Mouse (Mus musculus): Measurements from ENCODE around the gene Clcc1. TPM values are rescaled to one million over a fixed set of nuclear protein-coding genes. Genes with fewer than 3 reads are reported as not detected.

Clcc1 gene
- polyA plus RNA-seq (2014; fragmentation: Illumina TruSeq; extraction: RNeasy Lipid Tissue Mini Kit (QIAGEN cat#74804); ENCODE audit: low read depth, low replicate concordance) = 52.2 TPM

DNA sequence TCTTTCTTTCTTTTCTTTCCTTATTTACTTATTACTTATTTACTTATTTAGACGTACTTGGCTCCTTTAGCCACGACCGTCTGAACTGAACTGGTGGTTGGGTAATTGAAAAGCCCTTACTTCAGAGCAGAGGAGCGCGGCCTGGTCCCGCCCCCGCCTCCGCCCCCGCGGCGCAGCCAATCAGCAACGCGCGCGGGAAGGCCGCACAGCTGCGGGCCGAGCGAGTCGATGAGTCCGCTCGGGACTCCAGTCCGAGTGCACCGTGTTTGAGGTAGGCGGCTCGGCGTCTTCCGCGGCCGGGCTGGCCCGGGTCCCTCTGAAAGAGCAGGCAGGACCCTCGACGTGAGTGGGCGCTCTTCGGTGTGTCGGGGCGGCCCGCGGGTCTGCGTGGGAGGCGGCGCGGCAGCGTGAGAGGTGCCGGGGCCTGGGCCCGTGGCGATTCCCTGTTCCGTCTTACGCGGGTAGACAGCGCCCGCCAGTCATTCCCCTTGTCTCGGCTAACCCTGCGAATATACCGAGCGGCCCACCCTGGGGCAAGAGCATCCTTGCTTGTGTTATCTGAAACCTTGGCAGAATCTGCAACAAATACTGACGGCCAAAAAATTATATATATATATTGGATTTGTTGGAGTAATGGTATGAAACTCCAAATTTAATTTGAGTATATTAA, at the start of gene Clcc1:
TSS of gene Clcc1 (plus strand) at position 204 of the 670 bp plus-strand sequence.

DNA sequence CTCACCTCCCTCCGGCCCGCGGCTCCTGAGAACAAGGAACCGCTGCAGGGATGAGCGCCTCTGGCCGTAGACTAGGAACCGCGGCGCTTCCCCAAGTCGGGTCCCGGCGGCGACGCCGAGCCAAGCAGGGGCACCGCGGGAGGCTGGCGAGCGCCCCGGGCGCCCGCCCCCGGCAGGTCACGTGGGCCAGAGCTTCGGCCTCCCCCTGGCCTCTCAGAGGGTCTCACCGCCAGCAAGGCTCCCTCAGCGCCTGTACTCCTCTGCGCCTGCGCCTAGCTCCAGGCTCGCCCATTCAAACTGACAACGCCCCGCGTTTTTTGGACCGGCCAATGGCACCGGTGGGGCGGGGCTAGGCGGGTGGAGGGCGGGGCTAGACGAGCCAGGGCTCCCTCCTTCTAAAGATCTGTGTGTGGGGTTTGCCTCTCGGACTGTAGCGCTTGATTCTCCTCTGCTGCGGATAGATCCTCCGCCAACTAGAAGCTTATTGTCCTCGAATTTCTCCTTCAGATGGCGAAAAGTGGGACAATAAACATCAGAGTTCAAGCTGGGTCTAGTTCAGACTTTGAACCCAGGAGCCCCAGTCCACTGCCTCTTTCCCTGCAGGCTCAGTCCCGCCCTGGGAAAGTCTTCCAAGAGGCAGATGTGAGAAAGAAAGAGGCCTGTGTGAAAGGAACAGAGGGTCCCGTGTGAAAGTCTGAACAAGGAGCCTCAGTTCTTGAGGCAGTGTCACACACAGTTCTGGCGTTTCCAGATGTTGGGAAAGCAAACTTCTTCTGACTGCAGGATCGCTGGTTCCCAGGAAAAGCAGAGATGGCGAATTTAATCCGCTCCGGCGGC, 68.5 kb downstream of the Clcc1 start, which contains the start of gene Gpsm2:
TSS of gene Gpsm2 (minus strand) at position 274 of the 837 bp plus-strand sequence.

Other genes with a start within 250 kb of the Clcc1 start
- not detected for gene Celsr2, start 238.4 kb upstream of the Clcc1 start, polyA plus RNA-seq (2014; fragmentation: Illumina TruSeq; extraction: RNeasy Lipid Tissue Mini Kit (QIAGEN cat#74804); ENCODE audit: low read depth, low replicate concordance)
- 12.8 TPM for gene Sars, start 208.7 kb upstream of the Clcc1 start, polyA plus RNA-seq (2014; fragmentation: Illumina TruSeq; extraction: RNeasy Lipid Tissue Mini Kit (QIAGEN cat#74804); ENCODE audit: low read depth, low replicate concordance)
- not detected for gene 1700013F07Rik, start 119.8 kb upstream of the Clcc1 start, polyA plus RNA-seq (2014; fragmentation: Illumina TruSeq; extraction: RNeasy Lipid Tissue Mini Kit (QIAGEN cat#74804); ENCODE audit: low read depth, low replicate concordance)
- gene 5330417C22Rik, start 117.4 kb upstream of the Clcc1 start, polyA plus RNA-seq (2014; fragmentation: Illumina TruSeq; extraction: RNeasy Lipid Tissue Mini Kit (QIAGEN cat#74804); ENCODE audit: low read depth, low replicate concordance) = 0.42 TPM
- 43.0 TPM for gene Tmem167b, start 91.4 kb upstream of the Clcc1 start, polyA plus RNA-seq (2014; fragmentation: Illumina TruSeq; extraction: RNeasy Lipid Tissue Mini Kit (QIAGEN cat#74804); ENCODE audit: low read depth, low replicate concordance)
- gene Taf13, start 82.2 kb upstream of the Clcc1 start, polyA plus RNA-seq (2014; fragmentation: Illumina TruSeq; extraction: RNeasy Lipid Tissue Mini Kit (QIAGEN cat#74804); ENCODE audit: low read depth, low replicate concordance) = 42.8 TPM
- 4.4 TPM for gene Wdr47, start 62.6 kb upstream of the Clcc1 start, polyA plus RNA-seq (2014; fragmentation: Illumina TruSeq; extraction: RNeasy Lipid Tissue Mini Kit (QIAGEN cat#74804); ENCODE audit: low read depth, low replicate concordance)
- gene Gpsm2, start 68.4 kb downstream of the Clcc1 start, polyA plus RNA-seq (2014; fragmentation: Illumina TruSeq; extraction: RNeasy Lipid Tissue Mini Kit (QIAGEN cat#74804); ENCODE audit: low read depth, low replicate concordance) = 6.8 TPM
- gene Aknad1, start 85.7 kb downstream of the Clcc1 start, polyA plus RNA-seq (2014; fragmentation: Illumina TruSeq; extraction: RNeasy Lipid Tissue Mini Kit (QIAGEN cat#74804); ENCODE audit: low read depth, low replicate concordance) = not detected
- 51.0 TPM for gene Stxbp3, start 186.6 kb downstream of the Clcc1 start, polyA plus RNA-seq (2014; fragmentation: Illumina TruSeq; extraction: RNeasy Lipid Tissue Mini Kit (QIAGEN cat#74804); ENCODE audit: low read depth, low replicate concordance)
- gene Fndc7, start 236.1 kb downstream of the Clcc1 start, polyA plus RNA-seq (2014; fragmentation: Illumina TruSeq; extraction: RNeasy Lipid Tissue Mini Kit (QIAGEN cat#74804); ENCODE audit: low read depth, low replicate concordance) = not detected

Data from liver, adult 10 weeks (tissue).